Mouse (Mus musculus) T-helper 2 cell (primary cell): ENCODE measurements around the gene Rtn2.

ENCODE experiments used
- in situ Hi-C: fragments of 300-600 bp; cut with MboI, MseI; formaldehyde crosslinking; loops from one replicate; pipeline ENCODE4 v1.15.1; 2025; ENCODE audit warnings: high pct_unique_total_duplicates

The Rtn2 gene

DNA sequence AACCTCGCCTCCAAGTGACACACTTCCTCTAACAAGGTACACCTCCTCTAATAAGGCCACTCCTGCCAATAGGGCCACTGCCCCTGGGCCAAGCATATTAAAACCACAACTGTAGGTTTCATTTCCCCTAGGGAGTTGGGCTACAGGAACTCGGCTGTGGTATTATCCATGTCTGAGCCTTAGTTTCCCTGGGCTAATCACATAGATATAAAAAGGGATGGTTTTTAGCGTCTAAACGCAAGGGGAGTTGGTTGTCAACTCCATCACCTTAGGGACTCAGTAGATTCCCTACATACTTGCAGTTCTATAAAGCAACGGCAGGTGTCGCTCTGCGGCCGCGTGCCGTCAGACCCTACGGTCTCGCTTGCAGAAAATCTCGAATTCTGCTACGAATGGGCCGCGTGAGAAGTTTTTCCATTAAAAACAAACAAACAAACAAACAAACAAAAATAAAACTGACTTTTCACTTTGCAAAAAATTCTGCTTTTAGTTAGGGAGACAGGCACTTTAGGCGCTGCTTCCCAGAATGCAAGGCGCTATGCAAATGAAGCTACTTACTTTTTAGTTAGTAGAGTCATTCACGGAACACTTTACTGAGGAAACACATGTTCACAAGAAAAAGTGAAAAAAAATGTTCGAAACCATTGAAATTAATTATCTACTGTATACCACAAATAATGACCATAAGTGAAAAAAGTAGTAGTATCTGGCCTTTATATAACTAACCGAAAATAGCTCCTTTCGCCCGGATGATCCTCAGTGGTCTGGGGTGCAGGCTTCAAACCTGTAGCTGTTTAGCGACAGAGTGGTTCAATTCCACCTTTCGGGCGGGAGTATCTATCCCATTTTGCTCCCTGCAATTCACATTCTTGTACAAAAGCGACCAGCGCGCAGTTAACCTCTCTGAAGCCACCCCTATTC is 18.3 kb downstream of the Rtn2 start:
- in situ Hi-C loops, result no loop called here

DNA sequence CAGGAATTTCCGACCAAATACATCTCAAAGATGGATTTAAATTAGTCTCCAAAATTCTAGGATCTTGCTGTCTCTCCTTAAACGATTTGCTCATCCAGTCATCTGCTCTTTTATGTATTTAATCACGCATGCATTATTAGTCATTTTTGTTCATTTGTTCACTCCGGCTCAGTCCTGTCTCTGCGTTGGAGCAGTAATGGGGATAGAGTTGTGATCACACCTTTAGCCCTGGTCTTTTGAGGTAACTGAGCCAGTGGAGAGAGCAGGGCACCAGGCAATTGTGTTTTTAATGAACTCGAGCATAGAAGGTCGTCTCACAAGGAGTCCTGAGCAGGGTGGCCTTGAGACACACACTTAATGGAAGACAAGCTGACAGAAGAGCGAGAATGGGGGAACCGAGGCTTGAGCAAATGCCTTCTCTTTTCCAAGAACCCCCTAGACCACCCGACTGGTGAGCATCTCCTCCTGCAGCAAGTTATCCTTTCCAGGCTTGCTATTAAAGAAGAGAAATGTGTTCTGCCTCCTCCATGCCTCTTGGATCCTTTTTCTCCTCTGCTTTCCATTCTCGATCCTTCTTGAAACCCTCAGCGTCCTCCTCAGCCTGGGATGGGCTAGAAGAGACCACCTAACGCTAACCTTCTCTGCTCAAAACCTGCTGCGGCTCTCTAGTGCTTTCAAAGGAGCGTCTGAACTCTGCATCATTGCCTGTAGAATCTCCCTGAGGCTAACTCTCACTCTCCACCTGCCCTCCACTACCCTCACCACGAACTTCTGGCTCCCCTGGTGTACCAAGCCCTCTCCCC is 19.2 kb downstream of the Rtn2 start:
- in situ Hi-C loops, result no loop called here

DNA sequence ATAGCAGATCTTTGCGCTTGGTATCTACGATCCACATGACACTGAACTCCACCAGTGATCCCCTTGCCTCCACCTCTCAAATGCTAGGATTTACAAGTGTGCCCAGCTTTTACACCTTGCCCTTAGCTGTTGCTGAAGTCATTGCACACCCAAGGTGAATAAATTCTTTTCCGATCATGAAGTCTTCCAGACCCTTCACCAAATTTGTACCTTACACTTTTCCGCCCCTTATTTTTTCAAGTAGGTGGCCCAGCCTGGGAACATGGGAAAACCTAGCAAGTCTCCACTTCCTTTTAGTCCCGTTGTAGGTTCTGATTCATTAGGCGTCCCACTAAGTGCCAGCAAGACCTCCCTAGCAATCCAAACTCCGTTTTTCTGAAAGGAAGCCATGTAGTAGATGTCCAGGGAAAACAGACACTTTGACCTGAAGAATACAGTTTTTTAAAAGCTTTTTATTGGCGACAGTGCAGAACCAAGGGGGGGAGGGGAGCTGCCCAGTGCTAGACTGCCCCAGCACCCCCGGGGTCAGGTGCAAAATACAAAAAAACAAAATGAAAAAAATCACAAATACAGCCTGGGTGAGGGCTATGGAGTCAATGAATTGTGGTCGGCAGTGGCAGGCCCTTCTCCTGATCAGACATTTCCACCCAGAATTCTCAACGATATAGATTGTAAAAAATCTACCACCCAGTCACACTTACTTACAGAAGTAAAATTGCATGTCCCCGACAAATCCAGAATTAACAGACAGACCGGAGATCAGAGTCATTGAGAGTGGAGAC is 20.0 kb downstream of the Rtn2 start:
- in situ Hi-C loops, result no loop called here

DNA sequence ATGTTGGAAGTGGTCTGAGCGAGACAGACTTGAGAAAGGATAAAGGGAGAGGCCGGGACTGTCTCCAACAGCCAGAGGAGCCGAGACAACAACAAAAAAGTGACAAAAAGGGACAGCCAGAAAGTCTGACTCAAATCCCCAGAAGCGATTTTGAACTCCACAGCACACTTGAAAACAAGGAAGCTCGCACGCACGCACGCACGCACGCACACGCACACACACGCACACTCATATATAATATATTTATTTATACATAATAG is 20.6 kb downstream of the Rtn2 start:
- in situ Hi-C loops, result no loop called here

DNA sequence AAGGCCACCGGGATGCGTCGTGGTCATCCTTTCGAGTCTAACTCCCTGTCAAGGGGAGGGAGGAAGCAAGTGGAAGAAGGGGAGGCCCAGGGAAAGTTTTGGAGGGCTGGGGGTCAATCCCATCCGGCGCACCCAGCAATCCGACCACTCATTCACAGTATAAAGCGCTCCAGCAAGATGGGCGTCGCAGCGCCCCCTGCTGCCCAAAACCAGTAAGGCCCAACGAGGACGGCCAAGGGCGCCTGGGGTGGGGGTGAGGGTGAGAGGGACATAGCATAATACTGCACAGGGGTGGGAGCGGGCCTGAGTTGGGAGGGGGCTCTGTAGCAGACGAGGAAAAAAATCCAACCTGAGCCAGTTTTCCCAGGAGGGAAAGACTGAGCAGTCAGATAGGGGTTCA is 21.3 kb downstream of the Rtn2 start:
- in situ Hi-C loops, result no loop called here

DNA sequence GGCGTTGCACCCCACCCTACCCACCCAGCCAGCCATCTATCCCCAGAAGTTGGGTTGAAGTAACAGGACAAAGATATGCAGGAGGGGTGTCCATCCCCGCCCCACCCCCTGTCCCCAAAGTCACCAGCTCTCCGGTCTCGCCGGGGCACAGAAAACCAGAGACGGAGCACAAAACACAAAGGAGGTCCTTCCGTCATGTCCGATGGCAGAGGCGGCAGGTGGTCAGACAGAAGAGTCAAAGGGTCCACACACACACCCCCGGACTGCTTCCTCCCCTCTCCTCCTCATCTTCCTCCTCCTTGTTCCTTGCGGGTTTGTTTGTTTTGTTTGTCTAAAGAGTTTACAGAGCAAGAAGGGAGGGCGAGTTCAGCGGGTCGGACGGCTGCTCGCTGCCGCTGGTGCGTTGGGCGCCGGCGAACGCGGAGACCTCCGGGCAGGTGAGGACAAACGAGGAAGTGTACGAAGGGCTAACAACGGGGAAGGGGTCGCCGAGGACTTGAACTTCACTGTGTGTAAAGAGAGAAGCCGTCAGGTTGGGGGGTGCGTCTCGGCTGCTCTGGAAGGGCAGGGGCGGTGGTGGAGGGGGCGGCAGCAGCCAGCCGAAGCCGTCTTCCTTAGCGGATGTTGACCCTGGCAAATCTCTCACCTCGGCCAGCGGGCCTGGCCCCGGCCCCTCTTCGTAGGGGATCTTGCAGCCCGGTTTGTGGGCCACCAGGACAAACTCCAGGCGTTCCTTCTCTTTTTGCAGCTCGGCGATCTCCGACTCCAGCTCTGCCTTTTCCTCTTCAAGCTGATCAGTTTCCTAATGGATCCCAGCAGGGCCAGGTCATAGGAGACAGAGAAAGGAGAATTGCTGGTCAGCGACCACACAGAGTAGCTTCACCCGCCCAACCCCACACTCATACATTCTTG is 22.3 kb downstream of the Rtn2 start:
- in situ Hi-C loops, result loop anchor here (5.0 kb wide), 1 partner anchor 38 kb away; the partner anchor contains the start of gene Ercc1

DNA sequence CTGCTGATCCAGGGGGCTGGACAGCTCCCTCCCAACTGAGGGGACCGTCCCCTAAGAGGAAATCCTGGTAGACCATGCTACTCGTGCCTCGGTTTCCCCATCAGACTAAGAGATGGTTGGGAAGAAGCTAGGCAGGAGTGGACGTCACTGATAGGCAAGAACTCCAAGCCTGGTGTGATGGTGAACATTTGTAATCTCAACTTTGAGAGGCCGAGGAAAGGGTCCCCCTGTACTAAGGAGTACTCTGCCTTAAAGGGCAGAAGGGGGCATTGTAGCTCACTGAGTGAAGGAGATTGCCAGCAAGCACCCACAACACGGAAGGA is 22.9 kb downstream of the Rtn2 start:
- in situ Hi-C loops, result loop anchor here (5.0 kb wide), 1 partner anchor 37 kb away; the partner anchor contains the start of gene Ercc1

DNA sequence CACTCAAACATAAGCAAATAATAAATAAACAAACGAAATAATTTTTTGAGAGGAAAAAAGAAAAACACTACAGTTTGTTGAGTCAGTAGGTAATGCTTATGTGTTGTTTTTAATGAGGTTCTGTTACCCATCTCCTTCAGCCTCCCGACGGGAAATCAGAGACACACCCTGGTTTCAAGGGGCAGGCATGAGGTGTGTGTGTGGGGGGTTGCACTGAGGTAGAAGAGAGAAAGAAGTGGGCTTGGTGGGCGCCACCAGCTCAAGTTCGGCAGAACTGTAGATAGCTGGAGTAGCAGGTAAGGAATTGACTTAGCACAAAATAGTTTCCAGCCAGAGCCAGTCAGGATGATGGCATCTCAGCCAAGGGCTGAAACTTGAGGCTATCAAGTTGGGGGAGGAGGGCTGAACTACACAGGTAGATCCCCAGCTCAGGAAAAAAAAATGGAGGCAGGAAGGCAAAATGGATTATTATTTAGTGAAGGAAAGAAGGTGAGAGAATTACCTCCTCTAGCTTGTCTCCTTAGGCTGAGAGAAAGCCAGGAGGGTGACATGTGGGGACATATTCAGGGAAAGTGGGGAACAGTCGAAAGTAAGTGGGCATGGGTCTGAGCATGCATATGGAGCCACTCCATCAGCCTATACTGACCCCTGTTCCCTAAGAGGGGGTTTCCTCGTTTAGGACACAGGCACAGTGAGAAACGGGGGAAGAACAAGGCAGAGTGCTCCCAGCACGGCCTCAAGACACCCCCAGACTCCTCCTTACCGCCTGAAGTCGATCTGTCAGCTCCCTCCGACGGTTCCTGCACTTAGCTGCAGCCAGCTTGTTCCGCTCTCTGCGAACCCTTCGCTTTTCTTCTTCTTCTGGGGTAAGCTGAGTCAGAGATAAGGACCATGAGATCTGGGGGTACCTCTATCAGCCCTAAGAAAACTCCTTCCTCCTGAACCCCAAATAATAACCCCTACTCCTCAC is 23.7 kb downstream of the Rtn2 start:
- in situ Hi-C loops, result loop anchor here (5.0 kb wide), 1 partner anchor 36 kb away; the partner anchor contains the start of gene Ercc1

DNA sequence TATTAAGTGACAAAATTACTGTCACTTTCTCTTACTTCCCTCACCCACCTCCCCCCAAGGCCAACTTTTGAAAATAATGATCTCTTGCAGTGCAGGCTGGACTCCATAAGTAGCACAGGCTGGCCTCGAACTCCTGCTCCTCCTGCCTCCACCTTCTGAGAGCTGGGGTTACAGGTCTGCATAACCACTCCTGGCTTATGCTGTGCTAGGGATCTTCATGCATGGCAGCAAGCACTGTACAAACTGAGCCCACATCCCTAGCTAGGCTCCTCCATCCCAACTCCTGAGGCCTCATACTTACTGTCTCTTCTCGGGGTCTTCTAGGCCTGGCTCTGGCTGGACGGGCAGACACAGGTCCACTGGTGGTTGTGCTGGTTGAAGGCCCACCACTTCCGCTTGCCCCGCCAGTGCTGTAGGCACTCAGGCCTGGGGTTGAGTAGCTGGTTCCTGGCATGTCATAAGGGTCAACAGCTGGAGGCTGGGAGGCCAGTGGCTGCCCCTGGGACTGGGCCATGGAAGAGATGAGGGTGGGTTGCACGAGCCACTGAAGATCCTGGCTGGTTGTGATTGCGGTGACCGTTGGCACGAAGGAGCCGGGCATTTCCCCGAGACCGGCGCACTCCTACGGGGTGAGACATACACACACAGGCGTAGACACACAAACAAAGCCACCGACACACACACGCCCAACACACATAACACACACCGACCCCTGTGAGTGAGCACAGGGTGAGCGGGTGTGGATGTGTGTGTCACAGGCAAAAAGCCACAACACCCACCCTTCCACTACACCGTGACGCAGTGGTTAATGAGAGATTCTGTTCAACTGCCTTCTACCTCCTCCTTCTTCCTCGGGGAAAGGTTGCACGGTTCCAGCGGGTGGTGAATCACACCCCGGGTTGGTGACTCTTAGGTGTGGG is 24.7 kb downstream of the Rtn2 start:
- in situ Hi-C loops, result loop anchor here (5.0 kb wide), 1 partner anchor 35 kb away; the partner anchor contains the start of gene Ercc1

DNA sequence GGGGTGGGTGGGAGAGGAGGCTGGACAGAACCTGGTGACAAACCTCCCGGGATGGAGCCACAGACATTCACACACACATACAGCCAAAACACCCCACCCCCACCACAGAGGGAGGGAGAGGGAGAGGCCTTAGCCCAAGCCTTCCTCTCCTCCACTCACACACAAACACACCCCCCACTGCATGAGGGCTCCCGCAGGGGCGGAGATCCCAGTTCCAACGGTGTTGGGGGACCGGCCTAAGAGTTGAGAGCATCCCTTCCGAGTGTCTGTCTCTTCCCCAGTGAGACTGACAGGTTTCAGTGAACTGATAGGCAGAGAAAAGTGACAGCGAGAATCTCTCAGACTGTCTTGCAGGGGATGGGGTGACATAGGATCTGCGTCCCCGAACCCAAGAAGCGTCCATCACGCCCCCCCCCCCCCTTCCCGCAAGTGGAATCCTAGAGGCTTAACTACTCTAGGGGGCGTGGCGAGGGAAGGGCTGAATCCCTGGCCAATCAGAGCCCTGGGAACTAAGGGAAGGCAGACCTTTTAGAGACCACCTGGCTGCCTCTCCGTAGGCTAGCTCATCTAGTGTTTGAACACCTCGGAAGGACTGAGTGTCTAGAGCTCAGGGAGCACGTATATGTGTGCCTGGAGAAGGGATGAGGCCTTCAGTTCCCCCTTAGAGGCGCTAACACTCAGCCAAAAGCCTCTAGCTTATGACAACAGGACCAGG is 25.5 kb downstream of the Rtn2 start:
- in situ Hi-C loops, result loop anchor here (5.0 kb wide), 1 partner anchor 34 kb away; the partner anchor contains the start of gene Ercc1

DNA sequence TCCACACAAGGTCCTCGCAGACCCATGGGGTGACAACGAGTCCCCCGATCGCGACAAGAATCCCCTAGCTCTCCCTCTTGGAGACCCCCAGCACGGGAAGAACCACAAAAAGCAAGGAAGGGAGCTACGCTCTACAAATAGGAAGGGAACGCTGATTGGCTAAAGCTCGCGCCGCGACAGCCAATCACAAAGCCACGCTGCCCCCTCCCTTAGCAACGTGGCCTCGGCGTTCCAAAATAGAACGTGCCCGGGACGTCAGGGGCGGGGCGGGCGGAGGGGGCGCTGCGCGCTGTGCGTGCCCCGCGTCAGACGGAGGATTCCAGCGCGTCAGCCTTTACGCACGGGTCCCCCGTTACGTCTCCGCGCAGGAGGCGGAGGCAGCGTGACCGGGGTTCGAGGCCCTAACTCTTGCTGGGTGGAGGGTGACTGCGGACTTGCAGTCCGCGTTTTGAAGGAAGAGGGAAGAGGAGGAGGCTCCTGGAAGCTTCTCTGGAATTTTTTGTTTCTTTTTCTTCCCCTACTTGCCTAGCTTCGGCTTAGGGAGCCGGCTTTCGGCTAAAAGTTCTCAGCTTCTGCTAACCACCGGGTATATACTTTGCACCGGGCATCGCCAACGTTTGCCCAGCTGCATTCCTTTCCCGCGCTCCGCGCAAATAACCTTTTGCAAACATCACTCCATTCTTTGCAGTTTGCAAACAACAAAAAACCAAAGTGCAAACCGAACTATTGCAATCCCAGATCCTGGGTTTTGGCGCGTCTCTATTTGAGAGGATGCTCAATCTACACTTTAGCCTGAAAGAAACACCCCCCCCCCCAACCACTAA is 26.2 kb downstream of the Rtn2 start:
- in situ Hi-C loops, result loop anchor here (5.0 kb wide), 1 partner anchor 34 kb away; the partner anchor contains the start of gene Ercc1

DNA sequence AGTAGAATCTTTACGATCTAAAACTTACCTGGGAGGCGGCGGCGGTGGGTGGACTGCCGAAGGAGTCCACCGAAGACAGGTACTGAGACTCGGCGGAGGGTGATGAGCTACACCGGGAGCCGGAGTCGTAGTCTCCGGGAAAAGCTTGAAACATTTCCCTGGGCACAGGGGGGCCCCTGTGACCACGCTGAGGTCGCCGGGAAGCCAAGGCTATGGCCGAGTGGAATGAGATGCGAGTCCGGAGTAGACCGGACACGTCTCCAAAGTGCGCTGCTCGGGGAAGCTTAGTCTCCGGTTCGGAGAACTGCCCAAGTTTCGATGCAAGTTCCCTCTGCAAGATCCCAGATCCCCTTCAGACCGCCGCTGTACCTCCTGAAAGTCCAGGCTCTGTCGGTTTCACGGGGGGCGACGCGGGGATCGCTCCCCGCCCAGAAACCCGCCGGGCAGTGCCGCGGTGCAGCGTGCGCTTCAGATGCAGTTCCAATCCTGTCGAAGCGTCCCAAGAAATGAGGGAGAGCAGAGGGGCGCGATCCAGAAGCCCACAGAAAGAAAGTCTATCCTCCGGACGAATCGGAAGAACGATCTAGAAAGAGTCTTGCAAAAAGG is 27.0 kb downstream of the Rtn2 start:
- in situ Hi-C loops, result loop anchor here (5.0 kb wide), 1 partner anchor 33 kb away; the partner anchor contains the start of gene Ercc1

DNA sequence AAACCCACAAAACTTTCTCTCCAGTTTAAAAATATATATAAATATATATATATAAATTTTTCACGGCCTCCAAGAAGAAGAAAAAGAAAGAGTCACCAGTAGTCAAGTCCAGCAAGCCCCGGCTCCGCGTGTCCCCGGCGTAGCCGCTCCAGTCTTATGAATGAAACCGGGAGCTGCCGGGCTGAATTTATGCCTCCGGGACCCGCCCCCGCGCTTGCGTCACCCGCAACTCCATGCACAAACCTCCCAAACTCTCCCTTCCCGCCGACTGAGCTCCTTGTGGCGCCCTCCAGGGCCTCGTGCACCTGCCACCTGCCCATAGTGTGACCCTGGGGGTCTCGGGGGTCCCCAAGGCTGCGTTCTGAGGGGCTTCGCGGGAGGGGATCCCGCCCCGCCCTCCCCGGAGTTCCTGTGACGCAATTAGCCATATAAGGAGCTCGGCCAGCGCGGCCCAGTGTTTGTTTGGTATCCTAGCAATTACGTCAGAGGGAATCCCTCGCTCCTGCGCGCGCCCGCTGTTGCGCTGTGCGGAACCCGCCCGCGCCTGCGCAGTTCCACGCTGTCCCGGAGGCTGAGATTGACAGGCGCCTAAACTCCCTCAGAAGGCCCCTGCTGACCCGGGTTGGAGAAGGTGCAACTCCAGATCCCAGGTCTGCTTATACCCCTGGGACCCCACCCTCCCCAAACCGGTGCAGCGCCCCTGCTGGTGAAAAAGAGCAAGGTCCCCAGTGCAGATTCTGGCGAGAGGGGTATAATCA is 27.6 kb downstream of the Rtn2 start, which contains the start of gene Fosb:
TSS of gene Fosb (minus strand) at position 168 of the 758 bp plus-strand sequence.
- in situ Hi-C loops, result loop anchor here (5.0 kb wide), 1 partner anchor 32 kb away; the partner anchor contains the start of gene Ercc1

DNA sequence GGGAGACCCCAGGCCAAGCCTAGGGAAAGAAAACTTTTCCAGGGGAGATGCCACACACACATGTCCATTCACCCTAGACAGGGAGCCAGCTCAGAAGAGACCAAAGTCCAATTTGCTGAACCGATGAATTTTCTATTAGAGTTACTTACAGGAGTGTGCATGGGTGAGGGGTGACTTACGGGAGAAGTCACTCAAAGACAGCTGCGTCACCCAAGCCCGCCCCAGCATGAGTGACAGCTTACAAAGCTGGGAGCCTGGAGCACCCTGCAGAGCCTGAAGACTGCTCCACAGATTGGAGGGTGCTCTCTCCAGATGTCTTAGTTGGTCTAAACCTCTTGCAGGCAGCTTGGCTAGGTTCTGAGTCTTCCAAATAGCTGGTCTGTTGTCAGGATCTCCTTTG is 29.6 kb downstream of the Rtn2 start:
- in situ Hi-C loops, result no loop called here

DNA sequence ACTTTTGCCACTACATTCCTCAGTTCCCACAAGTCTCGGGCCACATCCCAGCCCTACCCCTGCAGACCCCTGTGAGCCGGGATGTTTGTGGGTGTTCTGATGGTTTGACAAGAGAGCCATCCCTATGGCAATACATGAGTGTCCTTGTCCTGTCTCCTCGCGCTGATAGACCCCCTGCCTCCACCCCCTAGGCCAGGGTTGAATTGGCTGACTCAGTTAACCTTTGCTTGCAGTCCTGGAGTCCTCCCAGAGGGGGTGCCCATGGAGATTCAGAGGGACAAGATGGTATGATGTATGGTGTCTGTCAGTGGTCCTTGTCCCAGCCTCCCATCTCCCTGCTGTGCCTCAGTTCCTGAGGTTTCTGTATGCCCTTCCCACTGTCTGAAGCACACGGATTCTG is 31.6 kb downstream of the Rtn2 start:
- in situ Hi-C loops, result no loop called here
